Mouse (Mus musculus) ES-Bruce4 (cell line): ENCODE data around the gene Tnip1. TPM values are rescaled to one million over a fixed set of nuclear protein-coding genes. Genes with fewer than 3 reads are reported as not detected.

Experiments used
- H3K27ac ChIP-seq: 2 replicates; pipeline ENCODE4 v1.5.1; 2012; ENCODE audit warnings: low read length, inconsistent platforms; ENCODE audit not compliant: insufficient read depth
- H3K27me3 ChIP-seq: 2 replicates; pipeline ENCODE4 v1.6.1; 2012; ENCODE audit warnings: mild to moderate bottlenecking, low read length, inconsistent platforms; ENCODE audit not compliant: control insufficient read depth, poor library complexity, insufficient read depth, severe bottlenecking
- H3K36me3 ChIP-seq: 2 replicates; pipeline ENCODE4 v1.6.1; 2012; ENCODE audit warnings: inconsistent platforms, mild to moderate bottlenecking, low read length, moderate library complexity; ENCODE audit not compliant: control insufficient read depth, poor library complexity, insufficient read depth, severe bottlenecking
- H3K4me1 ChIP-seq: one replicate; pipeline ENCODE4 v1.8.1; 2011; ENCODE audit warnings: low read length; ENCODE audit not compliant: control insufficient read depth, insufficient read depth
- H3K4me3 ChIP-seq: 2 replicates; pipeline ENCODE4 v1.5.1; 2011; ENCODE audit warnings: low read depth, mild to moderate bottlenecking, low read length
- H3K9ac ChIP-seq: 2 replicates; pipeline ENCODE4 v1.6.1; 2012; ENCODE audit warnings: low read depth, mild to moderate bottlenecking, inconsistent platforms; ENCODE audit not compliant: poor library complexity, severe bottlenecking
- H3K9me3 ChIP-seq: replicated peaks from 2 replicates; pipeline ENCODE4 v1.6.1; 2012; ENCODE audit warnings: mild to moderate bottlenecking, low read length, inconsistent platforms; ENCODE audit not compliant: control insufficient read depth, poor library complexity, insufficient read depth, severe bottlenecking
- CTCF ChIP-seq: IDR thresholded peaks from one replicate; pipeline ENCODE4 v1.8.1; 2011; ENCODE audit warnings: low read depth, low read length
- EP300 ChIP-seq: IDR thresholded peaks from 2 replicates; pipeline ENCODE4 v1.6.1; 2011; ENCODE audit warnings: low read depth, low read length; ENCODE audit not compliant: insufficient read depth
- POLR2A ChIP-seq: IDR thresholded peaks from one replicate; pipeline ENCODE4 v1.8.1; 2011; ENCODE audit warnings: low read length; ENCODE audit not compliant: insufficient read depth
- polyA plus RNA-seq: library from polyadenylated mRNA; stranded (reverse); fragments of >200 nt; gene quantifications from 2 replicates; pipeline ENCODE4 v1.2.4, GENCODE M21; 2011; ENCODE audit warnings: low read depth; ENCODE audit not compliant: missing spikeins, insufficient read depth, insufficient read length

The Tnip1 gene
- polyA plus RNA-seq, 1 experiment, result 33.2 TPM

DNA sequence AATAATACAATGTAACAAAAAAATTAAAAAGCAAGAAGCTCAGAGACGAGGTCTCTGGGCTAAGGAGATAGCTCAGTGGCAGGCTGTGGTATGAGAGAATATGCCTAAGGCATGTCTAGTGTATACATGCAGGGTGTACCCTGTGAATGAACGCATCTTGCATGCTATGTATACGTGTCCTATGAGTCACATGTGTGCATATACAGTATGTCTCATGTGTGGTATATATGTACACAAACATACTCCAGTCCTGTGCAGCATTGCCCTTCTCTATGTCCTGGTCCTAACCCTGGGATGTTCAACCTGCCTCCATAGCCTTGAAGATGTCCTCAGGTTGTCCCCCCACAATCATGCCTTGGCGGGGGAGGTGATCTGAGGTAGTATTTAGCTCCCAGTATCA is 21.9 kb upstream of the Tnip1 start:
- TF ChIP-seq POLR2A (no peak), EP300 (no peak), CTCF (no peak)
- Histone ChIP-seq H3K27ac (no peak overlapping the region), H3K9me3 (no peaks in the 10 kb centered on the region), H3K4me1 (no peaks in the 10 kb centered on the region), H3K36me3 (peaks cover 2% of the 10 kb centered on the region; the same call in 1 of the 2 replicates), H3K27me3 (no peaks in the 10 kb centered on the region), H3K4me3 (no peak overlapping the region), H3K9ac (no peak overlapping the region)

GRCm38 (mm10) chr11:54984085-54984484 is 21.4 kb upstream of the Tnip1 start:
- Histone ChIP-seq H3K27ac (no peak overlapping the region), H3K4me1 (no peaks in the 10 kb centered on the region), H3K9ac (no peak overlapping the region), H3K4me3 (no peak overlapping the region), H3K27me3 (no peaks in the 10 kb centered on the region), H3K9me3 (no peaks in the 10 kb centered on the region), H3K36me3 (peaks cover 2% of the 10 kb centered on the region; the same call in 1 of the 2 replicates)
- no peak for TF ChIP-seq POLR2A
- TF ChIP-seq EP300, result no peak
- TF ChIP-seq CTCF, result no peak

- Histone ChIP-seq H3K4me3 (no peak overlapping the region), H3K27ac (no peak overlapping the region), H3K27me3 (no peaks in the 10 kb centered on the region), H3K36me3 (peaks cover 2% of the 10 kb centered on the region; the same call in 1 of the 2 replicates), H3K9ac (no peak overlapping the region), H3K9me3 (no peaks in the 10 kb centered on the region), H3K4me1 (no peaks in the 10 kb centered on the region)
- TF ChIP-seq EP300 (no peak), CTCF (no peak), POLR2A (no peak)
Observed at GRCm38 (mm10) chr11:54982520-54982919, 19.8 kb upstream of the Tnip1 start.

- H3K27me3 ChIP-seq, result no peaks in the 10 kb centered on the region
- no peak overlapping the region for H3K4me3 ChIP-seq
- no peaks in the 10 kb centered on the region for H3K9me3 ChIP-seq
- no peaks in the 10 kb centered on the region for H3K4me1 ChIP-seq
- peaks cover 2% of the 10 kb centered on the region; the same call in 1 of the 2 replicates for H3K36me3 ChIP-seq
- H3K9ac ChIP-seq, result no peak overlapping the region
- no peak overlapping the region for H3K27ac ChIP-seq
- TF ChIP-seq EP300, result no peak
- TF ChIP-seq POLR2A, result no peak
- TF ChIP-seq CTCF, result no peak
Observed at GRCm38 (mm10) chr11:54981630-54982029, 18.9 kb upstream of the Tnip1 start.

GRCm38 (mm10) chr11:54977385-54977937 is 14.7 kb upstream of the Tnip1 start:
- Histone ChIP-seq H3K27ac (no peak overlapping the region), H3K9ac (no peak overlapping the region), H3K27me3 (no peaks in the 10 kb centered on the region), H3K4me3 (no peak overlapping the region), H3K9me3 (no peaks in the 10 kb centered on the region), H3K4me1 (peaks cover 3% of the 10 kb centered on the region), H3K36me3 (no peaks in the 10 kb centered on the region)
- TF ChIP-seq POLR2A (no peak), EP300 (no peak), CTCF (no peak)

GRCm38 (mm10) chr11:54976351-54976750 is 13.6 kb upstream of the Tnip1 start:
- peaks cover 8% of the 10 kb centered on the region for H3K4me1 ChIP-seq
- no peaks in the 10 kb centered on the region for H3K36me3 ChIP-seq
- H3K27ac ChIP-seq, result no peak overlapping the region
- H3K9me3 ChIP-seq, result no peaks in the 10 kb centered on the region
- no peak for TF ChIP-seq POLR2A
- no peak for TF ChIP-seq EP300
- no peak for TF ChIP-seq CTCF
- no peak overlapping the region for H3K4me3 ChIP-seq
- no peak overlapping the region for H3K9ac ChIP-seq
- no peaks in the 10 kb centered on the region for H3K27me3 ChIP-seq
